Mouse (Mus musculus) CH12.LX (cell line): ENCODE data around the gene Elavl4. TPM values are rescaled to one million over a fixed set of nuclear protein-coding genes. Genes with fewer than 3 reads are reported as not detected.

ENCODE experiments used
- DNase-seq: peaks from one replicate; pipeline ENCODE4 v3.0.0-alpha.2; 2013; ENCODE audit errors: extremely low read depth
- H3K27ac ChIP-seq: 2 replicates; pipeline ENCODE4 v1.5.1; 2012; ENCODE audit warnings: low read depth, mild to moderate bottlenecking, control low read depth, moderate library complexity; ENCODE audit not compliant: insufficient read depth
- H3K27me3 ChIP-seq: replicated peaks from 2 replicates; pipeline ENCODE3; 2012; ENCODE audit warnings: inconsistent platforms
- H3K36me3 ChIP-seq, 2 experiments: replicated peaks in 1 of 2; 2 replicates each; pipeline versions ENCODE3 to v1.6.1; 2012; ENCODE audit warnings: inconsistent platforms in 1 of 2, low read length in 1 of 2, mild to moderate bottlenecking in 1 of 2, mixed read lengths in 1 of 2, moderate library complexity in 1 of 2; ENCODE audit not compliant: control insufficient read depth in 1 of 2, insufficient read depth in 1 of 2
- H3K4me1 ChIP-seq, 2 experiments: 2 replicates each; pipeline ENCODE4 v1.6.1; 2012; ENCODE audit warnings: inconsistent platforms in 1 of 2, moderate library complexity in 1 of 2; ENCODE audit not compliant: insufficient read depth in 2 of 2, control insufficient read depth in 1 of 2
- H3K4me2 ChIP-seq: 2 replicates; pipeline ENCODE4 v1.6.1; 2012; ENCODE audit warnings: low read depth, mild to moderate bottlenecking, control low read depth; ENCODE audit not compliant: poor library complexity, insufficient read depth, severe bottlenecking
- H3K4me3 ChIP-seq, 3 experiments: fragments of 150-350 bp in 1 of 3; sonication (generic) in 1 of 3; replicated peaks in 1 of 3; 2 replicates each; pipeline versions ENCODE3 to v1.5.1; 2011 to 2012; ENCODE audit warnings: low read depth in 2 of 3, low read length in 2 of 3, mild to moderate bottlenecking in 2 of 3, moderate library complexity in 2 of 3, control low read depth in 1 of 3, improper control_type of control experiment in 1 of 3, inconsistent platforms in 1 of 3, mixed read lengths in 1 of 3; ENCODE audit not compliant: poor library complexity in 1 of 3
- H3K79me2 ChIP-seq: replicated peaks from 2 replicates; pipeline ENCODE4 v1.6.1; 2012; ENCODE audit warnings: mild to moderate bottlenecking, moderate library complexity; ENCODE audit not compliant: control insufficient read depth, poor library complexity, insufficient read depth, severe bottlenecking; ENCODE audit errors: extremely low read depth
- H3K9ac ChIP-seq: 2 replicates; pipeline ENCODE4 v1.6.1; 2012; ENCODE audit warnings: low read depth, mild to moderate bottlenecking, control low read depth, moderate library complexity; ENCODE audit not compliant: insufficient read depth
- H3K9me3 ChIP-seq: replicated peaks from 2 replicates; pipeline ENCODE3; 2012; ENCODE audit warnings: low read length, inconsistent platforms, mixed read lengths
- BHLHE40 ChIP-seq: IDR thresholded peaks from 2 replicates; pipeline ENCODE4 v1.6.1; 2011; ENCODE audit warnings: mild to moderate bottlenecking, low read depth, low read length, improper control_type of control experiment
- CTCF ChIP-seq, 2 experiments: IDR thresholded peaks in 1 of 2; conservative IDR thresholded peaks in 1 of 2; 2 replicates each; pipeline ENCODE4 v1.5.1; 2011 to 2012; ENCODE audit warnings: low read depth in 2 of 2, low read length in 2 of 2, improper control_type of control experiment in 1 of 2, inconsistent platforms in 1 of 2, mild to moderate bottlenecking in 1 of 2, moderate library complexity in 1 of 2
- E2F4 ChIP-seq: IDR thresholded peaks from 2 replicates; pipeline ENCODE4 v1.6.1; 2011; ENCODE audit warnings: low read depth, low read length, improper control_type of control experiment; ENCODE audit not compliant: insufficient replicate concordance
- ELF1 ChIP-seq: IDR thresholded peaks from 2 replicates; pipeline ENCODE4 v1.6.1; 2014; ENCODE audit warnings: low read depth, mild to moderate bottlenecking, inconsistent platforms, low read length, improper control_type of control experiment
- EP300 ChIP-seq: IDR thresholded peaks from 2 replicates; pipeline ENCODE4 v1.6.1; 2011; ENCODE audit warnings: low read length, improper control_type of control experiment
- JUN ChIP-seq: IDR thresholded peaks from 2 replicates; pipeline ENCODE4 v1.6.1; 2011; ENCODE audit warnings: low read depth, mild to moderate bottlenecking, low read length, improper control_type of control experiment, moderate library complexity; ENCODE audit not compliant: insufficient read depth
- JUND ChIP-seq: conservative IDR thresholded peaks from 2 replicates; pipeline ENCODE4 v1.6.1; 2011; ENCODE audit warnings: low read depth, low read length, improper control_type of control experiment
- MAFK ChIP-seq: IDR thresholded peaks from 2 replicates; pipeline ENCODE4 v1.6.1; 2011; ENCODE audit warnings: low read length, improper control_type of control experiment; ENCODE audit not compliant: insufficient replicate concordance
- MAX ChIP-seq: IDR thresholded peaks from 2 replicates; pipeline ENCODE4 v1.6.1; 2011; ENCODE audit warnings: low read length, improper control_type of control experiment
- MEF2A ChIP-seq: IDR thresholded peaks from 2 replicates; pipeline ENCODE4 v1.6.1; 2014; ENCODE audit warnings: low read depth, mild to moderate bottlenecking, inconsistent platforms, low read length, improper control_type of control experiment, borderline replicate concordance
- MXI1 ChIP-seq: IDR thresholded peaks from 2 replicates; pipeline ENCODE4 v1.6.1; 2011; ENCODE audit warnings: mild to moderate bottlenecking, low read depth, low read length, improper control_type of control experiment
- NRF1 ChIP-seq: IDR thresholded peaks from 2 replicates; pipeline ENCODE4 v1.6.1; 2014; ENCODE audit warnings: low read depth, mild to moderate bottlenecking, inconsistent platforms, low read length, improper control_type of control experiment, moderate library complexity
- PAX5 ChIP-seq: IDR thresholded peaks from 2 replicates; pipeline ENCODE4 v1.6.1; 2012; ENCODE audit warnings: low read length, inconsistent platforms, mixed read lengths
- RAD21 ChIP-seq: IDR thresholded peaks from 2 replicates; pipeline ENCODE4 v1.6.1; 2011; ENCODE audit warnings: low read depth, mild to moderate bottlenecking, low read length, improper control_type of control experiment, moderate library complexity
- SIN3A ChIP-seq: IDR thresholded peaks from 2 replicates; pipeline ENCODE4 v1.6.1; 2012; ENCODE audit warnings: low read length, improper control_type of control experiment, inconsistent platforms
- UBTF ChIP-seq: IDR thresholded peaks from 2 replicates; pipeline ENCODE4 v1.6.1; 2012; ENCODE audit warnings: low read depth, mild to moderate bottlenecking, inconsistent platforms, low read length, improper control_type of control experiment, moderate library complexity
- USF1 ChIP-seq: IDR thresholded peaks from 2 replicates; pipeline ENCODE4 v1.6.1; 2014; ENCODE audit warnings: low read depth, mild to moderate bottlenecking, inconsistent platforms, low read length, improper control_type of control experiment
- USF2 ChIP-seq: conservative IDR thresholded peaks from 2 replicates; pipeline ENCODE4 v1.6.1; 2011; ENCODE audit warnings: low read depth, low read length, improper control_type of control experiment
- ZC3H11A ChIP-seq: IDR thresholded peaks from 2 replicates; pipeline ENCODE4 v1.6.1; 2012; ENCODE audit warnings: low read depth, mild to moderate bottlenecking, inconsistent platforms, low read length, improper control_type of control experiment
- ZMIZ1 ChIP-seq: IDR thresholded peaks from 2 replicates; pipeline ENCODE4 v1.6.1; 2012; ENCODE audit warnings: low read depth, mild to moderate bottlenecking, inconsistent platforms, low read length, improper control_type of control experiment
- dilution Hi-C: fragments of 300-500 bp; cut with MboI; formaldehyde crosslinking; loops from 2 replicates; pipeline ENCODE4 v1.14.3; 2020; ENCODE audit warnings: low sequenced_read_pairs; ENCODE audit not compliant: extremely low pct_unique_long_range_greater_than_20kb, extremely low pct_ligation_motif_present
- in situ Hi-C: fragments of 300-500 bp; cut with MboI; formaldehyde crosslinking; loops from 3 replicates; pipeline ENCODE4 v1.14.3; 2019; ENCODE audit warnings: low sequenced_read_pairs, low pct_ligation_motif_present, low pct_unique_long_range_greater_than_20kb, mixed read lengths
- polyA plus RNA-seq: library from polyadenylated mRNA; unstranded; fragments of >175 nt; gene quantifications from 2 replicates; pipeline ENCODE4 v1.2.1, GENCODE M21; 2012; ENCODE audit warnings: low read depth; ENCODE audit not compliant: insufficient read length
- total RNA-seq, 2 experiments: library from RNA; depleted of rRNA; stranded (reverse); fragments of 300-350 nt in 1 of 2; fragments of >200 nt in 1 of 2; gene quantifications; 2 replicates each; pipeline ENCODE4 v1.2.3; 2012 to 2014

The Elavl4 gene
- total and polyA plus RNA-seq, 3 experiments = not detected

GRCm38 (mm10) chr4:110255617-110256016 lies 96.1 kb downstream of the Elavl4 start:
- Histone ChIP-seq H3K36me3 (no peaks in the 10 kb centered on the region), H3K4me3 (no peak overlapping the region), H3K4me1 (no peaks in the 10 kb centered on the region), H3K9me3 (no peaks in the 10 kb centered on the region), H3K27me3 (no peaks in the 10 kb centered on the region), H3K4me2 (no peak overlapping the region), H3K27ac (no peak overlapping the region), H3K9ac (no peak overlapping the region), H3K79me2 (no peaks in the 10 kb centered on the region)
- DNase-seq = no peak
- TF ChIP-seq USF2 (no peak), ZC3H11A (no peak), MAFK (peak; percentile 80; the same call in 1 of the 2 replicates)
- dilution Hi-C loops (no loop called here), in situ Hi-C loops (no loop called here)

DNA sequence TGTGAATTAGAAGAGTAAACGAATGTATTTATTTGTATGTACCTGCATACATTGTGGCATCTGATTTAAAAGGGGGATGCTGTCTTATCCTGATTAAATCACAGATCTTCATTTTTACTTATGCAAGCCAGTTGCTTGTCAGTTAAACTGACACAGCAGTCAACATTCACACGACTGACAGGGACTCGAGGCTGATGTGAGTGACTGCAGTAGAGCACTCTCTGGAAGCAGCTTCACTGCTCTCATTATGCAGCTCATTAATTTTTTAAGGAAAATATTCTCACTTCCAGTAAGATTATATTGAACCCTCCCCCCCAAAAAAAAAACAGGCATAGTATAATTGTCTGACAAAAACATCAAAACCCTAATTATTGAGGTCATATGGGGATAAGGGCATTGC lies 101.7 kb downstream of the Elavl4 start:
- in situ Hi-C loops = no loop called here
- DNase-seq = no peak
- Histone ChIP-seq H3K36me3 (no peaks in the 10 kb centered on the region), H3K4me3 (no peak overlapping the region), H3K27me3 (no peaks in the 10 kb centered on the region), H3K79me2 (no peaks in the 10 kb centered on the region), H3K4me1 (no peaks in the 10 kb centered on the region), H3K9me3 (no peaks in the 10 kb centered on the region), H3K4me2 (no peak overlapping the region), H3K27ac (no peak overlapping the region), H3K9ac (no peak overlapping the region)
- TF ChIP-seq MAFK (no peak), UBTF (no peak), E2F4 (no peak), MEF2A (no peak), MAX (no peak), JUN (no peak), SIN3A (no peak), ZC3H11A (no peak), NRF1 (no peak), USF1 (no peak)
- dilution Hi-C loops = no loop called here

DNA sequence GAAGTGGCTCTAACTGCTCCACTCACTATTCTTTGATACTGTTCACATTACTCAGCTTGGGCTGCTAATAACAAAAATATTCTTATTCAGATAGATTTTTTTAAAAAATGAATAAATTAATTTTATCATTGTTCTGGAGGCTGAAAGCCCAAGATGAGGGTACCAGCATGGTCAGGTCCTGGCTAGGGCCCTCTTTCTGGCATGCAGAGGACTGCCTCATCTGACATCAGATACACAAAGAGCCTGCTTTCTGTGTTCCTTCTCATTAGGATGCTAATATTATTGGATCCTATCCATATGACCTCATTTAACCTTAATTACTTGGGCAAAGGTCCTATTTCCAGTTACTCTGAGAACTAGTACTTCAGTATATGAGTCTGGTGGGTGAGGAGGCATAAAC lies 108.8 kb downstream of the Elavl4 start:
- Histone ChIP-seq H3K4me2 (no peak overlapping the region), H3K36me3 (no peaks in the 10 kb centered on the region), H3K9ac (no peak overlapping the region), H3K9me3 (no peaks in the 10 kb centered on the region), H3K79me2 (no peaks in the 10 kb centered on the region), H3K4me1 (no peaks in the 10 kb centered on the region), H3K27me3 (no peaks in the 10 kb centered on the region), H3K27ac (no peak overlapping the region), H3K4me3 (no peak overlapping the region)
- no peak for DNase-seq
- dilution Hi-C loops = no loop called here
- in situ Hi-C loops = no loop called here
- TF ChIP-seq BHLHE40 = no peak
- no peak for TF ChIP-seq ELF1
- TF ChIP-seq MXI1 = no peak
- TF ChIP-seq PAX5 = no peak
- TF ChIP-seq CTCF (conservative IDR thresholded peaks at IDR 0.05 in 1 of 2, IDR thresholded peaks at IDR 0.05 in 1 of 2; ENCODE audit: low read depth in 2 of 2, low read length in 2 of 2) = no peak
- no peak for TF ChIP-seq RAD21
- no peak for TF ChIP-seq UBTF
- TF ChIP-seq ZMIZ1 = no peak
- no peak for TF ChIP-seq E2F4
- TF ChIP-seq JUND = no peak
- no peak for TF ChIP-seq EP300
- no peak for TF ChIP-seq MAFK
- TF ChIP-seq MAX = no peak
